Mouse (Mus musculus) urinary bladder, postnatal 10 days (tissue): ENCODE measurements around the gene Ephb1.

Source experiments
- DNase-seq: peaks from one replicate; pipeline ENCODE4 v3.0.0; 2022; ENCODE audit warnings: low spot score

Gene Ephb1

DNA sequence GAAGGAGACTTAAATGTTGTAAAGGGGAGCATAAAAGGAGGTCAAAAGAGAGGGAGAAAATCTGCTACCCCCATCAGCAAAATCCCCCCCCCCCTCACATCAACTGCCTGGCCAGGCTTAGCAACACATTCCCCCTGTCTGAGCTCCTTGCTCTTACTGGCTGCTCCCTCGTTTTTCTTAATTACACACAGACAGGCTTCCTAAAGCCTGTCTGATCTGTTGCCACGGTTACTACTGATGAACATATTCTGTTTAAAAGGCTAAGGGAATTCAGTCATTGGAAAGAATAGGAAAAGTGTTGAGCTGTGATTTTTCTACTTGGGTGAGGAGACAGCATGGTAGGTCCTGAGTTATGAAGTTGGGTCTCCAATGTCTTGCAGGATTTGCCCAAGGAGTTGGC is 308.6 kb downstream of the Ephb1 start:
- DNase-seq, result no peak

DNA sequence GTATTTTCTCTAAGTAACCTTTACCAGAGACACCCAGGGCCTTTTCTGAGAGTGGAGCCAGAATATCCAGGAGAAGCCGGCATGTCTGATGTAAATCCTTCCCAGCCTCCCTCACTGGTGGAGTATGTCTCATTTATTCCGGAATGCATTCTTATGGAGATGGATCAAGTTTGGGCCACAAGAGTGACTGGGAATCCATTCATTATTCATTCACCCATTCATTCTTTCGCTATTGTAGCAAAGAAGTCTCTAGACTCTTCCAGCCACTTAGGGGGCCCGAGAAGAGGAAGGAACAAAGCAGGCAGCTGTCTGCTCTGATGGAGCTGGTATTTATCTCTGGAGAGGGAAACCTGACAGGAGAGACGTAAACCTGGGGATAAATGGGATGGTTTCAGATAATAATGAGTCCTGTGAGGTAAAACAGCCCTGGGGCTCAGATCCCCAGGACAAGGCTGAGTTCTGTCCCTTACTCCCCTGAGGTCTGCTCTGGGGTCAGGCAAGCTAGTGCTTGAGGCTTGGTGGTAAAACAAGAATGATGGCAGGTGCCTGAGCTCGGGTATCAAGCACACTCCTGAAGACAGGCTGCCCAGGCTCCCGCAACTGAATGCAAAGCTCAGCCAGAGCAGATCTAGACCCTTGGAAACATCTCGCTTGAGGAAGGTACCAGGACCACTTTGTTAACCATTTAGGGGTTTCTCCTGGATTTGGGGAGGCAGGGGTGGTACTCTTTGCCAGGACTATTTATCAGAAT is 309.2 kb downstream of the Ephb1 start:
- DNase-seq, result no peak

DNA sequence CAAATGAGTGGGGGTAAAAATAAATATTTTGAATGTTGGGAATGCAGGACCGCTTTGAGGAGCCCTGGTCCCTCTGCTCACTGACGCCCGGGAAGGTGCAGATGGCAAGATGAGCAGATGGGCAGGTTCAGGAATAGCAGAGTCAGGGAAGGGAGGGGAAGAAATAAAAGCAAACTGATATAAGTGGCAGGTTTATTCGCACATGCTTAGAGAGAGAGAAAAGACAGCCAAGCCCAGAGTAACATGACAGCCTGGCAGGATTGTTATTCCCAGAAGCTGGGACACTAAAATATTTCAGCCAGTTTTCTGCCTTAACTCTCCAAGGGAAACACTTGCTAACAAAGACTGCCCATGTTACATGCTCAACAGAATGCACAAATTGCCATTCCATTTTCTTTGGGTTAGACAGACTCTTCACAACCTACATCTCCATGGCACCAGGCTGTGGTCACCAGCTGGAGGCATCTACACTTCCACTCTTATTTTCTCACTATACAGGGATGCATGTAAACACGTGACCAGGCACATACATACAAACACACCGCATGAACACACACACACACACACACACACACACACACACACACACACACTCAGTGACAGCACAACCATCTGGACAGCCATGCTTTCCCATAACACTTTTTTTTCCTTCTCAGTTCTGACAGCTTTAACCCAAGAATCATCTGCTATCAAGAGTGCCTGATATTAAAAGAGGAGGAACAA is 315.3 kb downstream of the Ephb1 start:
- no peak for DNase-seq

DNA sequence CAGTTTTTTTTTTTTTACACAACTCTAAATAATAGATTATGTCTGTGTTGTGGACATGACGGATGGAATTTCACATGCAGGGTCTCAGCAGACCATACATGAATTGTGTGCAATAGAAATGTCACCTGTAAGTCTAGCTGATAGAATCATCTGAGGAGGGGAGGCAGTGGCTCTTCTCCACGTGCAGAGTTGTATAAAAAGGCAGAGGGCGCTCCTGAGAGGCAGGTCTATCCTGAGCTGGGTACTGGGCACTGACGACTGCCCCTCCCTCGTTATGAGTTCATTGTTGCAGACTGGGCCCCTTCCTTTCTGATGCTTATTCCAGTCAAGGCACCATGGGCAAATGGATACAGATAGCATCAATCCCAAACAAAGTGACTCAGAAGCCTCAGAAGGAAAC is 318.4 kb downstream of the Ephb1 start:
- no peak for DNase-seq

DNA sequence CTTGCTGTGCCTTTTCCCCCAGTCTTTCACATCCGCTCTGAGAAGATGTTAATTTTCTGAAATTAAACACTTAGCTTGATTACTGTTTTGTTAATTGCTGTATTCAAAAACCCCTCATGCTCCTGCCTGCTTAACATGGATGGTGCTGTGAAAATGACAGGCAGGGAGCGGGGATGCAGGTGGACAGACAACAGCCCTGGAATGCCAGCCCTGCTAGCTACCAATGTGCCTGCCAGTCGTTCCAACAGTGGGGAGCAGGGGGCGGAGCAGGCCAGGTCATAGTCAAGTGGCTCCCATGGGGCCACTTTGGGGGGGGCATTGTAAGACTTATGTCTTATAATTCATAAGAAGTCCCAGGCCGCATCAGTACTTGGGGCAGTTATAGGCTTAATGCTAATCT is 321.3 kb downstream of the Ephb1 start:
- DNase-seq, result no peak

DNA sequence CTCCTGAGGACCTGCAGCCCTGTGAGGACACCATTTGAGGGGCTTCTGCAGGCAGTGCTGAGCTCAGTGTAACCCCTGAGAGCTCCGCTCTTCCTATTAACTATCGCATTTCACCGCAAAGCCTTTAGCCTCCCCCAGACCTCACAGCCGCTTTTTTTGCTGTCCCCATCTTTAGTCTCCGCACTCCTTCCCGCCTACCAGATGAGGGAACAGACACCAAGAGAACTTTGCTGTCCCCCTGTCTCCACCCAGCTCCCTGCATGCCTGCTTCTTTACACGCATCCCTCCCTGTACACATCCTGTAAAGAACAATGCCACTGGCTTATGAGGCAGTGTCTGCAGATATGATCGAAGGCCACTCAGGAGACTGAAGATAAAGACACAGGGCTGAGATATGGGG is 322.1 kb downstream of the Ephb1 start:
- no peak for DNase-seq

DNA sequence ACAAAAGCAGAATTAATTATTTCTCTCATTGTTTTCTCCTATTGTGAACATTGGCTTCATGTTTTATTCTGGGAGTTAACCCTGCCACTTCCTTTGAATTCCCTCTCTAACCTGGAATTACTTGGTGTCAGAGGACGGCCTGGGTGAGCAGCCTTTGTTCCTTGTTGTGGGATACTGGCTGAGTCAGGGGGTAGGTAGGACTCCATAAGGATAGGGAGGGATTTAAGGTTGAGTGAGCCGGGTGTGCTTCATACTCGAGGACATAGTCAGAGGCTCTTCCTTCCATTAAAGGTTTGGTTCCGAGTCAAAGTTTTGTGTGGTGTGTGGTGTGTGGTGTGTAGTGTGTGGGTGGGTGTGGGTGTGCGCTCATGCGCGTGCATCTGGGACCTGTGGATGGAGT is 324.8 kb downstream of the Ephb1 start:
- DNase-seq, result no peak

DNA sequence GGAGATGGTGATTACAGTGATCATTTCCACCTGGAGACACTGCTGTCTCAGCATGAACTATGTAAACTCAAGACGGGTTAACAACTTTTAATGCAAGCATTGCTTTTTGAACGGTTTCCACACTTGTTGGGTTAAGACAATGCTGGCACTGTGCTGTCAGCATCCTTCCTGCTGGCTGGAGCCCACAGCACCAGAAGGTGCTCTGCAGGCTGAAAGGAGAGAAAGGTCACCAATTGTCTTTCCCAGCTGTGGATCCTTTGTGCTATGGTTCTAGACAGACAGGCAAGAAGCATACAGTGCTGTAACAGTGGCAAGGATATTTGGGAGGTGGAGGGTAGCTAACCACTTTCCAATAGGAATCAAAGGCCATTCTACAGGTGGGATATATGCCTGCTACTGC is 328.4 kb downstream of the Ephb1 start:
- no peak for DNase-seq

DNA sequence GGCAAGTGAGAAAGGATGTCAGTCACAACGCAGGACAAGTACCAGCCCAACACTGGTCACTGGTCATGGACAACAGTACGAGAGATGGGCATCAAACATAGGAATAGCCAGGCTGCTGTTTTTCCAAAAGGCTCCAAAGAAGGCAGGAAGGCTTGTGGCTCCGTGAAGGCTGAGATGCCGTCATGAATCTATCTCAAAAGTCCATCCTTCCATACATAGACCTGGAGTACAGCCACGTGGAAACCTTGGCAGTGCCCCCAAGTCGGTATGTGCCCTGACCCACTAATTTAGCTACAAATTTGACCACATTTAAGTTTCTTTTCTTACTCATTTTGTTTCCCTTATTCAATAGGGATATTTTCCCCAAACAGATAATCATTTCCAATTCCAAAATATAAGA is 329.4 kb downstream of the Ephb1 start:
- no peak for DNase-seq

DNA sequence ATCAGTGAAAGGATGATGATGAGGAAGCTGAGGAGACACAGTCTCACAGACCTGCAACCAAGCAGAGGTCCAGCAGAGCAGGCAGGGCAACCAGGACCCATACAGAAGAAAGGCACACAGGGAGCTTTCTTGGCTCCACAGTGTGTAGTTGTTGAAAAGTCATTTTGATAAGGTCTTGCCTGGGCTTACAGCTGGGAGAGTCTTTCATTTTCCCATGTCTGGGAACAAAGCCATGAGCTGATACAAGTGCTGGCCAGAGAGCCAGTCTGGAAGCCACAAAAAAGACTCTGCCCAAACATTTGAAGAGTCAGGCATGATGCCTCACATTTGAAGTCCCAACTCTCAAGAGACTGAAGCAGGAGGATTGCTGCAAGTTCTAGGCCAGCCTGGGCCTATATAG is 339.0 kb downstream of the Ephb1 start:
- DNase-seq, result no peak

DNA sequence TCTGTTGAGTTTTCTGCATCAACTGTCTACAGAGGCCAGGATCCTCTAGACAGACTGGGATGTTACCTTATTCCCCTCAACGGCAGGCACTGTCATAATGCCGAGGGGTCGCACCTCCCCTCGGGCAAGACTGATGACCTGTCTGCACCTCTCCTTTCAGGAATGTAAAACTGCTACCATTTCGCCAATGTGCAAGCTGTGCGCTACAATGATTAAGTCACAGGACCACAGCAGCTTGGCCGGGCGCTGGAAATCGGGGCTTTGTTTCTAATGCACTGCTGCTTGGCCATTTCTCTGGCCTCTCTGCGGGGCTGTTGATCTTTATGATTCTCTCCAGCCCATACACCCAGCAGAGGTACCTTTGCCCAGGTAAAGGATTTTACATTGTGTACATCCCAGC is 346.8 kb downstream of the Ephb1 start:
- DNase-seq, result no peak

DNA sequence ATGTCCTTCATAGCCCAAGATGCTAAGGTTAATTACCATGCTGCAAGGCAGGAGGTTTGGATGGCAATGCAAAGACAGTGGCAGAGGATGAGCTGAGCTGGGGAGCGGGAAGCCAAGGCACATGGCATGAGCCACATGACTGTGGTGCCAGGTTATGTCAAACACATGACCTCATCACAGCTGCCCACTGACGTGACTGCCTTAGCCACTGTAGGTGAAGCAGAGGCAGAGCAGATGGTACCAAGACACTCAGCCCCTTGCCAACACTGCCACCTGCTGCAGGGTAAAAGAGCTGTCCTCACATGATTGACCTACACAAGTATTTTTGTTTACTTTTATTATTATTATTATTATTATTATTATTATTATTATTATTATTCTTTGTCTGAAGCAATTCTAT is 348.0 kb downstream of the Ephb1 start:
- no peak for DNase-seq

DNA sequence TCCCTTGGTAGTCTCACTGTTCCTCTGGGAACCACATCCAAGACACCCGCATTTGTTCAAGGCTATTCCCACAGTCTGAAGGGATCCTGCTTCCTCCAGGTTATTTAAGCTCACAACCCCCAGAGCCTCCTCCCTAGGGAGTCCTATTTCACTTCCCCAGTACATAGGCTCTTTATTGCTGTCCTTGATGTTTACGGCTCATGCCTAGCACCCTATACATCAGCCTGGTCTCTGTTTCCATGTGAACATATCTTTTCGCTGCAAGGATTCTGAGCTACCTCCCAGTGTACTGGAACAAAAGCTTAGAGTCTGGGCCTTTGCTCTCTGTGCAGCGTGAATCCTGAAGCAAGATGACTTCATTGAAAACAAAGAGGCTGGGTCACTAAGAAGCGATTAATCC is 351.6 kb downstream of the Ephb1 start:
- DNase-seq, result no peak

DNA sequence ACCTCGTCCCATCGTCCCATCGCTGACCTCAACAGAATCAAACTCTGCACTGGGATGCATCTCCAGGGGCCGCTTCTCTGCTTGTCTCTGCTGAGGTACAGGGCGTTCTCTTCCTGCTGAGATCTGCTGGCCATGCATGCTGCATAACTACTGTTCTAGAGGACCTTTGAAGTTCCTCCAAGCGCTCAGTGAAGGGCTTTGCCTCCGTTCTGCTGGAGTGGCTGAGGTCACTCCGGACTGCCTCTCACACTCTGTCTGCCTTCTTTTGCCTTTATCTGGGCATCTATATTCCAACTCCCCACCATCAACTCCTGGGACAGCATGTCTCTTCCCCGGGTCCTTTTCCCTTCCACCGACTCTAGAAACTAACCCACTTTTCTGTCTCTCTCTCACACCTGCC is 352.3 kb downstream of the Ephb1 start:
- no peak for DNase-seq

DNA sequence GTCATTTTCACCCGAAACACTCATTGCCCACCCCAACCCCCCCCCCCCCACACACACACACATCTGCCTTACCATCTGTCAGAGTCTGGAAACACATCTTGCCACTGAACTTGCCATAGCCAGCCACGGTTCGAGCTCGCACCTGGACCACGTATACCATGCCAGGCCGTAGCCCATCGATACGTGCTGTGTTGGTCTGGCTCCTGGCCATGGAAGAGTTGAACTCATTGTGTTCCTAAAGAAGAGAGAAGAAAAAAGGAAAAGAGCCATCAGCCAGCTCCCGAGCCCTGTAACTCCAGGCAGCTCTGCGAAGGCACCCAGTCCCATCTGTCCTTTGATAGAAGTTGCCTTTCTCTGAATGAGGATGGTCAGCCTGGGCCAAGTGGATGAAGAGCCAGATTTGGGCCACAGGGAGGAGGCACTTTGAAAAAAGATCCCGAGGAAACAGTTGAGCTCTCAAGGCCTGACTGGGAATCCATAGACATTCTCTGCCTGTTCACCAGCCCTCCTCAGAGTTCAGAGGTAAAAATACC is 352.8 kb downstream of the Ephb1 start:
- DNase-seq, result no peak

DNA sequence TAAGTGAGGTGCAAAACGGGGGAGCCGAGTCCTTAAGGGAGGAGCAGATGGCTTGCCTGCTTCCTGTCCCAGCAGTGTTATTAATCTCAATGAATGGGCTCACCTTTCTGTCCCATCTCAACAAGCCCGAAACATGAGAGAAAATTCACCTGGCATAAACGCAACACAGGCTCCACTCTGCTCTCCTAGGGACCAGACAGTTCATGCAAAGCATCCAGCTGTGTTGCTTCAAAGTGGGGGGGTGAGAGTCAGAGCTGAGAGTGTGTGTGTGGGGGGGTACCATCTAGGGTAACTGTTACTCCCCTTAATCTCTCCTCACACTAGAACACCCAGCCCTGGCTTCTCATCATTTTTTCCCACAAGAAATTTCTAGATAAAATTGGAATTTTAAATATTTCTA is 354.8 kb downstream of the Ephb1 start:
- no peak for DNase-seq

DNA sequence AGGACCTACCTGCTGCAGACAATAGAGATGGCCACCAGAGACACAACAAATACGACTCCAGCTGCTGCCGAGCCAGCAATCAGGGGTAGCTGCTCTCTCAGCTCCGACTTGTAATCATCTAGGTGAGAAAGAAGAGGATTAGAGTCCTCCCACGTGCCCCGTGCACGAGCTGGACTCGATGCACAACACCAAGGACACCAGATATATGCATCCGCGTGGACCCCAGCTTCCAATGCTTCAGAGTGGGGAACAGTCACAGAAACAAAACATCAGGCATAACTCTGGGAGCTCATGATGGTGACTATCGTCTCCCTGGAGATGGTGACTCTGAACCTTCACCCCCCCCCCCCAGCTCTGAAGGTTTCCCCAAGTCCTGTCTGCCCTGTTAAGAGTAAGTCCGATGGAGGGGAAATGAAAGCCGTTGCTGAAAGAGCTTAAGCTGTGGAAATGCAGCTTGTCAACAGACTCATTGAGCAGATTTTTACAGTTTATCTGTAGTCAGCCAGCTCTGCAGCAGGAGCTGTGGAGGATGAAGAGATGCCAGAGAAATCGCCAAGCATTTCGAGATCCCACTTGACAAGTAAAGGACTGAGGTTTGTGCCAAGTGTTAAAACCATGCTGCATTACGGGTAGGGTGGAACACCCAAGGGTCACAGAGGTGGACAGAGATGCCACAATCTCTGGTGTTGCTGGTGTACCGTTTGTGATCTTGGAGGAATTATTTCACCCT is 357.6 kb downstream of the Ephb1 start:
- no peak for DNase-seq

DNA sequence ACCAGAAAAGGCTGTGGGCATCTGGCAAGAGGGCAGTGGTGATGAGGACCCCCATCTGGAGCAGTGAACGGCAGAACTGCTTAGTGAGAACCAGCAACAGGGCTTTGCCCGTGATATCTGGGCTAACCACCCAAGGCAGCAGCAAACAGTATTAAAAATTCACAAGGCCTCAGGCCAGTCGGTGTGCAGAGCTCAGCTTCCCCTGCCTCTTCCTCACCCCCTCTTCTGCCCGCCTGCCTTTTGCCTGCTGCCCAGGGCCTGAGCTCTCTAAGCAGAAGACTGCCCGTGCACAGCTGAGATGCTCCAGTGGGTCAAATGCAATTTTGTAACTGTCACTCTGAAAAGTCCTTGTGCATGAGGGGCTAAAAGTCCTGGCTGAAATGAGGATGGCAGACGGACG is 358.3 kb downstream of the Ephb1 start:
- DNase-seq, result no peak

DNA sequence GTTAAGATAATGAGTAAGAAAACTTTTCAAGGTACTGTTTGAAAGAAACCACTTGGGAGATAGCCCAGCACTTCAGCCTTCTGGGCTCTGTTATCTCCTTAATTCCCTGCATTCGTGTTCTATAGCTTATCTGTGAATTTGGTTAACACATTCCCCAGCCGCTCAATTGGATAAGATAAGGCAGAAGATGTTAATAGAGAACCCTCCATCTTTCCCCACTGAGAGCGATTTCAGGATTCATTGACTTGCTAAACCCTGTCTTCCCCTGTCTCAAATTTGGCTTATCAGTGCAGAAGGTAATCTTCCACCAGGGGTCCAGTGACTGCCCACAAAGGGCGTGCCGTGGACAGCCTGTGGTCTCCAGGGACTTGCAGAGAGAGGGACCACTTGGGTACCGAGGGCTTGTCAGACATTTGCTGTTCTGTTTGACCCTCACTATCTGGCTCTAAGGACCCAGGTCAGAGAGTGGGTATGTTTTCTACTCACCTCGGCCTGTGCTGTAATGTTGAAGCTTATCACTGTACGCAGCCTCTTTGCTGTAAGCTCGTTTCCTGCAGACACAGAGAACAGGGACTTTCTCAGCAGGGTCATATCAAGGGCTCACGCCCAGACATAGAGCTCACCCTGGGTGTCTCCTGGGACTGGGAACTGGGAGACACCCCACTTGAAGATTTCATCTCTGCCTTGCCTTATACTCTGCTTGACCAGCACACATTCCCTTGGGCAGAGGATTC is 358.9 kb downstream of the Ephb1 start:
- DNase-seq, result no peak

DNA sequence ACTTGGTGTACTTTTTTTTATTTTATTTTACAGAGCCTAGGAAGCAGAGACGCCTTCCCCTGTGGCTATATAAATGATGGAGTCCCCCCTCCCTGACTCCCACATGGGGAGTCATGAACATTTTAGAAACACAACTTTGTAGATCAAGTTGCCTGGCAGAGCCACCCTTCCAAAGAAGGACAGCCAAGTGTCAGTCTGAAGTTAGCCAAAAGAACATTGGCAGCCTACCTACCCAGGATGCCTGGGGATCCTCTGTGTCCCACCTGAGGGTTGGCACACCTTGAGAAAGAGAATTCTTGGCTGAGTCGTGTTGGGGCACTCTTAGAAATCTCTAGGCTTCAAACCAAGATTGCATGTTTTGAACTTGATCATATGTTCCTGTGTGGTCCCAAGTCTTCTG is 360.4 kb downstream of the Ephb1 start:
- DNase-seq, result no peak

DNA sequence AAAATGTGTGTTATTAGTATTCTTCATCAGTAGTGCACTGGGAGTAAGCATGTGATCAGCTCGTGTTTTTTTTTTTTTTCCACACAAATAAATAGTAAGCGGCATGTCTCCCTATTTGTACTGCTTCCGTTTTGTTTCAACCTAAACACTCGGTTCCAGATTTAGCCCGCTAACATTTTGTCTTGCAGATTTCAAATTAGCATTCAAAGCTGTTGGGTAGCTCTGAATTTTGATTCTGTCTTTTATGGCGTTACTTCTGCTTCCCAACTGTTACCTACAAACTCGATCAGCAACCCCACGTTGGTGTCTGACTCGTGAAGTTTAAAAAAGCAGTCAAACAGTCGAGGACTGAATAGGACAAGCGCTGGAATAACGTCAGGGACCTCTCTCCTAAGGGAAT is 363.7 kb downstream of the Ephb1 start:
- no peak for DNase-seq

DNA sequence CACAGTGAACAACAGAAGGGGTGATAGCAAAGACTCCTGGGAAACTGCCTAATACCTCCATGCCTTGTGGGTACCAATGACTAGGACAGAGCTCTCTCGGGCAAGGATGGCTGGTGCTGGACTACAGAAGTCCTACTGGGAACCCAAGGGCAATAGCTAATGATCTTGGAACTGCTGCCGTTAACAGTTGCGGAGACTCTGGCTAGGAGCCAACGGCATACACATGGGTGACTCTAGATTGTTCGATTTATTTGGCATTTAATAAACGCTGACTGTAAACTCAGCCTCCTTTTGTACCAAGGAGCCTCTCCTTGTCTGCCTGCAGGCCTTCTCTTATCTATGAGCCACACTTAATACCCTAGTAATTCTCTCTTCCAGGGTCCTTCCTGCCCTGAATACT is 364.5 kb downstream of the Ephb1 start:
- DNase-seq, result no peak
